Mouse (Mus musculus): ENCODE data around the gene Klrb1f. TPM values are rescaled to one million over a fixed set of nuclear protein-coding genes. Genes with fewer than 3 reads are reported as not detected.
"Not testable (repeated sequence)": the region's sequence is repeated elsewhere in the genome, so short reads cannot be mapped to it uniquely, and the experiment has no call there.

The Klrb1f gene
- polyA plus RNA-seq (2014; fragmentation: Nextera tagmentation; extraction: Ambion mirVana): 0.13 and 0.50 TPM in 2 replicates

DNA sequence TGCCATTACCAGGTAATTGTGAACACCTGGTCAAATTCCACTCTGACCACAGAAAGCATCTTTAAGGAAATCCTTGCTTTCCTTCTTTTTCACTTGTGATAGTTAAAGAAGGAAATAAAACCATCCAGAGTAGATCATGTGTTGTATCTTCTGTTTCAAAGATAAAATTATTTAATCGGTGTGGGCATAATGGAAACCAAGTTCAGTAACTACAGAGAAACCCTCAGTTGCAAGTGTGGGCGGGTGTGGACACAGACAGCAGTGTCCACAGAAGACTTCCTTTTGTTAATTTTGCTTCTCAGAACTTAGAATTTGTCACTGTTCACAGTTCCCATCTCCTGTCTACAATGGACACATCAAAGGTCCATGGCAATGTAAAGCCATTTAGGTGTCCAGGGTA lies at the start of gene Klrb1f:
Klrb1f (plus strand) TSS at position 301 of the 400 bp plus-strand sequence.
- ATAC-seq (replicated peaks; ENCODE audit: insufficient number of reproducible peaks, low FRiP score, low TSS enrichment, low read depth): no peak
- no peak for DNase-seq (ENCODE audit: low spot score)
- 80% methylated on average over 2 of the region's 2 CpGs for WGBS
- Histone ChIP-seq H3K9me3 (replicated peaks; ENCODE audit: control insufficient read depth, low read length) (no peaks in the 10 kb centered on the region), H3K4me2 (ENCODE audit: low read depth, low read length) (no peak within 1 kb of the TSS), H3K4me1 (ENCODE audit: control insufficient read depth, insufficient read depth, low read length) (no peaks in the 10 kb centered on the region), H3K9ac (replicated peaks; ENCODE audit: low read length) (no peak within 1 kb of the TSS), H3K36me3 (replicated peaks; ENCODE audit: control insufficient read depth, insufficient read depth, low read depth, low read length) (no peaks in the 10 kb centered on the region), H3K4me3 (ENCODE audit: low read depth, low read length) (no peak within 1 kb of the TSS), H3K27me3 (ENCODE audit: control insufficient read depth, insufficient read depth, low read length) (no peaks in the 10 kb centered on the region), H3K27ac (replicated peaks; ENCODE audit: low read depth, low read length) (no peak within 1 kb of the TSS)

DNA sequence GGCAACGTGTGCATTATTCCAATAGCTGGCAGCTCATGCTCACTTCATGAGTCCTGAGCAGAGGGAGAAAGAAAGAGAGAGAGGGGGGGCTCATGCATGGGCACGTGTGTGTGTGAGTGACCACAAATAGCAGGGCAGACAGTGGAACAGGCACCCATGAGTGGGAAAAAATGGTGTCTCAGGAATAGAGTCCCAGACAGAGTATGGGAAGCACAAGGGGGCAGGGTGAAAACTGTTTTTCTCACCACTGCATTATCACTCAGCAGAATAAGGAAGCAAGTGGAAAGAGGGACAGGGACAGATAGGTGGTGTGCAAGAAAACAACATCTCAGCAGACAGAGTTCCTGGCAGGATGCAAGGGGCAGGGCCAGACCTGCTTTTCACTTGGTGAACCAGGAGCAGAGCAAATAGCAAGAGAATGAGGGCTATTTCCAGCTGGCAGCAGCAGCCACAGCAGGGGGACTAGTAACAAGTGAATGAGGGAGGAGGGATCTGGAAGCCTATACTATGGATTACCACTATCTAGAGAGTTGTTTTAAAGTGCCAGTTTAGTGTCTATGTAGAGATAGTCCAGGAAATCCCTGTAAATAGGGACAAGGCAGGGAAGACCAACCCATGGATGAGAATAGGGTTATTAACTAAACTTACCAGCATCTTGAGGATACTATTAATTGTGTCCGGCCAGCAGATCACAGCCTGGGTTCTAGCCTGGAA lies 49.5 kb upstream of the Klrb1f start:
- Histone ChIP-seq H3K9me3 (replicated peaks; ENCODE audit: control insufficient read depth, low read length) (no peaks in the 10 kb centered on the region), H3K4me1 (ENCODE audit: control insufficient read depth, insufficient read depth, low read length) (no peaks in the 10 kb centered on the region), H3K4me2 (ENCODE audit: low read depth, low read length) (no peak overlapping the region), H3K9ac (replicated peaks; ENCODE audit: low read length) (no peak overlapping the region), H3K36me3 (replicated peaks; ENCODE audit: control insufficient read depth, insufficient read depth, low read depth, low read length) (no peaks in the 10 kb centered on the region), H3K27me3 (ENCODE audit: control insufficient read depth, insufficient read depth, low read length) (no peaks in the 10 kb centered on the region), H3K27ac (replicated peaks; ENCODE audit: low read depth, low read length) (no peak overlapping the region), H3K4me3 (ENCODE audit: low read depth, low read length) (no peak overlapping the region)
- WGBS: 74% methylated on average over 3 of the region's 3 CpGs
- no peak for ATAC-seq (replicated peaks; ENCODE audit: insufficient number of reproducible peaks, low FRiP score, low TSS enrichment, low read depth)
- DNase-seq (ENCODE audit: low spot score): no peak

DNA sequence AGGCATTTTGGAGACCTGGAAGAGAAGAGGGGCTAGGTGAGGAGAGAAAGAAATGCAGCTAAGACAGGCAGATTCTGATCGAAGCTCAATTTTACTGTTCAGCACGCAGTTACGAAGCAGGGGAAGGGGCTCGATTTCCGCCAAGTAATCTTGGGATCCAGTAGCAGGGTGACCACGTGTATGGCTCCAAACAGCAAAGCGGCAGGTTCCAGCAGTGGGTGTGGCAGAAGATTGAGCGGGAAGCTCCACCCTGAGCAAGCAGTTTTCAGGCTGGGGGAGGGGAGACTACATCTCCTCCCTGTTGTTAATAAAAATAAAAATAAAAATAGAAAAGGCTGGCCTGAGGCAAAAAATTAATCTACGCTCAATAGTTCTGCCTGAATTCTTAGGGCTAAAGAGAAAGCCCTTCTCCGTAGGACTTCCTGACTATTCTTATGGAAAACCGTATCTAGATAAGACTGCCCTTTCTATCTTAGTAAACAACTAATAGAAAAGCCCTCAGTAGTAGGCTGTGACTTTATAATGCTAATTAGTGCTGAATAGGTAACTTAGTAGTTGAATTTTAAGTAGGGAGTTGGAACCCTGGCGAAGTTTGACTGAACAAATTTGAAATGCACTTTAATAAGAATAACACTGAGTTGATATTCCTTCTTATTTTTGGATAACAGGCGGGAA lies 48.8 kb upstream of the Klrb1f start:
- no peak overlapping the region for H3K27ac ChIP-seq (replicated peaks; ENCODE audit: low read depth, low read length)
- DNase-seq (ENCODE audit: low spot score) (no peak), ATAC-seq (replicated peaks; ENCODE audit: insufficient number of reproducible peaks, low FRiP score, low TSS enrichment, low read depth) (no peak)
- H3K4me2 ChIP-seq (ENCODE audit: low read depth, low read length): no peak overlapping the region
- H3K9me3 ChIP-seq (replicated peaks; ENCODE audit: control insufficient read depth, low read length): no peaks in the 10 kb centered on the region
- no peaks in the 10 kb centered on the region for H3K27me3 ChIP-seq (ENCODE audit: control insufficient read depth, insufficient read depth, low read length)
- H3K36me3 ChIP-seq (replicated peaks; ENCODE audit: control insufficient read depth, insufficient read depth, low read depth, low read length): no peaks in the 10 kb centered on the region
- no peak overlapping the region for H3K4me3 ChIP-seq (ENCODE audit: low read depth, low read length)
- H3K4me1 ChIP-seq (ENCODE audit: control insufficient read depth, insufficient read depth, low read length): no peaks in the 10 kb centered on the region
- WGBS: 65% methylated on average over 13 of the region's 13 CpGs
- no peak overlapping the region for H3K9ac ChIP-seq (replicated peaks; ENCODE audit: low read length)

DNA sequence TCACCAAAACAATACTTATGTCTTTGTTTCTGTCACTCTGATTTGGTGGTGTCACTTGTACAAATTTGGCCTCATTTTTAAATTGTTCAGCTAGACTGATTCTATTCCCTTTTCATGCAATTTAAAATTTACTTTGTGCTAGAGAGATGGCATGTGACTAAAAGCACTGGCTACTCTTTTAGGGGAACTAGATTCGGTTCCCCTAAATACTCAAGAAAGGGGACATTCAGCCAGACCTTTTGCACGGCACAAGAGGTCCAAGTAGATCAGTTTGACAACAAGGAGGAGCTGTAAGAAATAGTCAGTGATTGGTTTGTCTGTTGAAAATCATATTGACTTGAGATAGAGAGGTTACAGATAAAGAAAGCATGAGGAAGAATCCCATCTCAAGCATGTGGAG lies 44.3 kb upstream of the Klrb1f start:
- no peak overlapping the region for H3K4me2 ChIP-seq (ENCODE audit: low read depth, low read length)
- no peak overlapping the region for H3K27ac ChIP-seq (replicated peaks; ENCODE audit: low read depth, low read length)
- H3K4me3 ChIP-seq (ENCODE audit: low read depth, low read length): no peak overlapping the region
- WGBS: 85% methylated on average over 2 of the region's 2 CpGs
- no peaks in the 10 kb centered on the region for H3K36me3 ChIP-seq (replicated peaks; ENCODE audit: control insufficient read depth, insufficient read depth, low read depth, low read length)
- H3K9ac ChIP-seq (replicated peaks; ENCODE audit: low read length): no peak overlapping the region
- no peaks in the 10 kb centered on the region for H3K9me3 ChIP-seq (replicated peaks; ENCODE audit: control insufficient read depth, low read length)
- DNase-seq (ENCODE audit: low spot score): no peak
- H3K4me1 ChIP-seq (ENCODE audit: control insufficient read depth, insufficient read depth, low read length): no peaks in the 10 kb centered on the region
- no peak for ATAC-seq (replicated peaks; ENCODE audit: insufficient number of reproducible peaks, low FRiP score, low TSS enrichment, low read depth)
- H3K27me3 ChIP-seq (ENCODE audit: control insufficient read depth, insufficient read depth, low read length): no peaks in the 10 kb centered on the region

DNA sequence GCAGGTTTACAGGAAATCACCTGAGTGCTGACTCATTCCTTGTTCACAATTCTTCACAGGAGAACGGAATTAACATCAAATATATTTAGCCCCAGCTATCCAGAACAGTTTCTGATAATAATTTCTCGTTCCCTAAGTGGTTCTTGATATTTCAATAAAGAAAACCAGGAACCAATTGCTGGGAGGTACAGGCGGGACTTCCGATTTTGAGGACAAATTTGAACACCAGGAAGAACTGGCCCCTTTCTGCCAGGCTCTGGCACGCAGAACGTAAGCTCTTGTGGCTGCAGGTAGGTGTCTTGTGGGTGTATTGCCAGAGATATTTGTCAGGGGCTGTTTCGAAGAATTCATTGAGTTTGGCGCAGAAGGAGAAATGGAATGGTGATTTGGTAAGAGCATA lies 37.1 kb upstream of the Klrb1f start:
- no peaks in the 10 kb centered on the region for H3K9me3 ChIP-seq (replicated peaks; ENCODE audit: control insufficient read depth, low read length)
- no peaks in the 10 kb centered on the region for H3K36me3 ChIP-seq (replicated peaks; ENCODE audit: control insufficient read depth, insufficient read depth, low read depth, low read length)
- ATAC-seq (replicated peaks; ENCODE audit: insufficient number of reproducible peaks, low FRiP score, low TSS enrichment, low read depth): no peak
- H3K27ac ChIP-seq (replicated peaks; ENCODE audit: low read depth, low read length): no peak overlapping the region
- DNase-seq (ENCODE audit: low spot score): no peak
- no peaks in the 10 kb centered on the region for H3K27me3 ChIP-seq (ENCODE audit: control insufficient read depth, insufficient read depth, low read length)
- no peak overlapping the region for H3K9ac ChIP-seq (replicated peaks; ENCODE audit: low read length)
- WGBS: 92% methylated on average over 8 of the region's 8 CpGs
- no peaks in the 10 kb centered on the region for H3K4me1 ChIP-seq (ENCODE audit: control insufficient read depth, insufficient read depth, low read length)
- no peak overlapping the region for H3K4me3 ChIP-seq (ENCODE audit: low read depth, low read length)
- H3K4me2 ChIP-seq (ENCODE audit: low read depth, low read length): no peak overlapping the region

DNA sequence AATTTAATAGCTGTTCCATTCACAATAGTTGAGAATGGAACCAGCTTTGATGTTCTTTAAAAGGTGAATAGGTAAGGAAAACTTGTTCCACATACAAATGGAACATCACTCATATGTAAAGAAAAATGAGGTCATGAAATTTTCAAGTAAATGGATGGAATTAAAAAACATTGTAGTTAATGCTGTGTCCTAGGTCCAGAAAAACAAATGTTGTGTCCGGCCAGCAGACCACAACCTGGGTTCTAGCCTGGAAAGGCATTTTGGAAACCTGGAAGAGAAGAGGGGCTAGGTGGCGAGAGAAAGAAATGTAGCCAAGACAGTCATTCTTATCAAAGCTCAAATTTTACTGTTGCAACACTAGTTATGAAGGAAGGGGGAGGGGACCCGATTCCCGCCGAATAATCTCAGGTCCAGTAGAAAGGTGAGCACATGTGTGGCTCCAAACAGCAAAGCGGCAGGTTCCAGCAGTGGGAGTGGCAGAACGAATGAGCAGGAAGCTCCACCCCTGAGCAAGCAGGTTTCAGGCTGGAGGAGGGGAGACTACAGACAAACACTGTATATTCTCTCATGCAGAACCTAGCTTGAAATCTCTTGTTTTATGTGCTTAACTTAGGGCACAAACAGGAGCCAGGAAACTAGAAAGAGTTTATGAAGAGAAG lies 35.7 kb upstream of the Klrb1f start:
- ATAC-seq (replicated peaks; ENCODE audit: insufficient number of reproducible peaks, low FRiP score, low TSS enrichment, low read depth); H3K4me2 ChIP-seq (ENCODE audit: low read depth, low read length); H3K9ac ChIP-seq (replicated peaks; ENCODE audit: low read length); H3K27ac ChIP-seq (replicated peaks; ENCODE audit: low read depth, low read length); H3K9me3 ChIP-seq (replicated peaks; ENCODE audit: control insufficient read depth, low read length); H3K4me1 ChIP-seq (ENCODE audit: control insufficient read depth, insufficient read depth, low read length); DNase-seq (ENCODE audit: low spot score); H3K27me3 ChIP-seq (ENCODE audit: control insufficient read depth, insufficient read depth, low read length); H3K4me3 ChIP-seq (ENCODE audit: low read depth, low read length); H3K36me3 ChIP-seq (replicated peaks; ENCODE audit: control insufficient read depth, insufficient read depth, low read depth, low read length): not testable (repeated sequence)
- 86% methylated on average over 7 of the region's 7 CpGs for WGBS

DNA sequence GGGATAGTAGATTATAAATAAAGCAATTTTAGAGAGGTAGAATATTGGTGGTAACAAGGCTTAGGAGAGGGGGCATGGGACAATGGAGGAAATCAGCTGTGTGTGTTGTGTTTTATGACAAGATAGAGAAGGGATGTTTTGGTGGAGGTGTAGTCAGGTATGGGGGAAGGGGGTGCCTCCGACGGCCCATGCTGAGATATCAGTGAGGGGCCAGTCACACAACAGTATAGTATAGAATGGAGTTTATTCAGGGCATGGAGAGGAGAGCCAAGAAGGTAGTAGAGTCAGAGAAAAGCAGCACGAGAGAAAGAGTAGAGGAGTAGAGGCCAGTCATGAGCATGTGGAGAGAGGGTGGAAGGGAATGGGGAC lies 35.2 kb upstream of the Klrb1f start:
- H3K36me3 ChIP-seq (replicated peaks; ENCODE audit: control insufficient read depth, insufficient read depth, low read depth, low read length): no peaks in the 10 kb centered on the region
- ATAC-seq (replicated peaks; ENCODE audit: insufficient number of reproducible peaks, low FRiP score, low TSS enrichment, low read depth) (no peak), DNase-seq (ENCODE audit: low spot score) (no peak)
- H3K9ac ChIP-seq (replicated peaks; ENCODE audit: low read length): no peak overlapping the region
- no peak overlapping the region for H3K27ac ChIP-seq (replicated peaks; ENCODE audit: low read depth, low read length)
- no peak overlapping the region for H3K4me3 ChIP-seq (ENCODE audit: low read depth, low read length)
- WGBS: 74% methylated on average over 3 of the region's 3 CpGs
- H3K4me1 ChIP-seq (ENCODE audit: control insufficient read depth, insufficient read depth, low read length): no peaks in the 10 kb centered on the region
- H3K27me3 ChIP-seq (ENCODE audit: control insufficient read depth, insufficient read depth, low read length): no peaks in the 10 kb centered on the region
- no peaks in the 10 kb centered on the region for H3K9me3 ChIP-seq (replicated peaks; ENCODE audit: control insufficient read depth, low read length)
- no peak overlapping the region for H3K4me2 ChIP-seq (ENCODE audit: low read depth, low read length)

DNA sequence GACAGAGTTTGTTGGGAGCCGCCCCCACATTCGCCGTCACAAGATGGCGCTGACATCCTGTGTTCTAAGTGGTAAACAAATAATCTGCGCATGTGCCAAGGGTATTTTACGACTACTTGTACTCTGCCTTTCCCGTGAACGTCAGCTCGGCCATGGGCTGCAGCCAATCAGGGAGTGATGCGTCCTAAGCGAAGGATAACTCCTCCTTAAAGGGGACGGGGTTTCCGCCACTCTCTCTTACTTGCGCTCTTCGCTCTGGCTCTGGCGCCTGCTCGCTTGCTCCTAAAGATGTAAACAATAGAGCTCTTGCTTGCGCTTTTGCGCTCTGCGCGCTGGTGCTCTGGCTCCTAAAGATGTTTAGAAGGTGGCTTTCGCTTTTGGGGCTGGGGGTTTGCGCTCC lies 33.7 kb upstream of the Klrb1f start:
- not testable (repeated sequence) for H3K36me3 ChIP-seq (replicated peaks; ENCODE audit: control insufficient read depth, insufficient read depth, low read depth, low read length); H3K9ac ChIP-seq (replicated peaks; ENCODE audit: low read length); H3K4me2 ChIP-seq (ENCODE audit: low read depth, low read length); H3K27ac ChIP-seq (replicated peaks; ENCODE audit: low read depth, low read length); H3K4me3 ChIP-seq (ENCODE audit: low read depth, low read length); ATAC-seq (replicated peaks; ENCODE audit: insufficient number of reproducible peaks, low FRiP score, low TSS enrichment, low read depth); H3K27me3 ChIP-seq (ENCODE audit: control insufficient read depth, insufficient read depth, low read length); DNase-seq (ENCODE audit: low spot score); H3K4me1 ChIP-seq (ENCODE audit: control insufficient read depth, insufficient read depth, low read length); H3K9me3 ChIP-seq (replicated peaks; ENCODE audit: control insufficient read depth, low read length)
- WGBS: 95% methylated on average over 17 of the region's 23 CpGs

Data from embryonic facial prominence, embryonic 11.5 days (tissue).